Mouse (Mus musculus): Measurements from ENCODE around the gene Srcin1. TPM values are rescaled to one million over a fixed set of nuclear protein-coding genes. Genes with fewer than 3 reads are reported as not detected.

The Srcin1 gene
- total and polyA plus RNA-seq, 2 experiments from 2014 or later, result not detected

- Histone ChIP-seq H3K36me3 (replicated peaks; ENCODE audit: control insufficient read depth, insufficient read depth, low read length) (no peaks in the 10 kb centered on the region), H3K4me3 (ENCODE audit: low read depth, low read length) (no peak overlapping the region), H3K4me2 (ENCODE audit: low read depth, low read length) (no peak overlapping the region; the same call in 1 of the 2 replicates), H3K9me3 (replicated peaks; ENCODE audit: control insufficient read depth, low read length) (no peaks in the 10 kb centered on the region), H3K27me3 (ENCODE audit: control insufficient read depth, insufficient read depth, low read length) (peaks cover 14% of the 10 kb centered on the region; the same call in 1 of the 2 replicates), H3K27ac (ENCODE audit: low read depth) (no peak overlapping the region), H3K9ac (replicated peaks; ENCODE audit: low read depth, low read length) (no peak overlapping the region), H3K4me1 (ENCODE audit: control insufficient read depth, insufficient read depth) (no peaks in the 10 kb centered on the region)
- no peak for ATAC-seq (ENCODE audit: insufficient read depth, low read depth)
- no peak for TF ChIP-seq EP300 (IDR thresholded peaks at IDR 0.05; ENCODE audit: low read depth)
- TF ChIP-seq CTCF (IDR thresholded peaks at IDR 0.05; ENCODE audit: low read depth), result no peak
- WGBS, result 44% methylated on average over 10 of the region's 10 CpGs
- no peak for DNase-seq (ENCODE audit: low spot score)
Measured at GRCm38 (mm10) chr11:97603891-97604290, 27.9 kb upstream of the Srcin1 start.

- ATAC-seq (ENCODE audit: insufficient read depth, low read depth) (no peak), DNase-seq (ENCODE audit: low spot score) (no peak)
- peaks cover 12% of the 10 kb centered on the region; the same call in 1 of the 2 replicates for H3K27me3 ChIP-seq (ENCODE audit: control insufficient read depth, insufficient read depth, low read length)
- no peaks in the 10 kb centered on the region for H3K36me3 ChIP-seq (replicated peaks; ENCODE audit: control insufficient read depth, insufficient read depth, low read length)
- no peak overlapping the region for H3K4me2 ChIP-seq (ENCODE audit: low read depth, low read length)
- TF ChIP-seq CTCF (IDR thresholded peaks at IDR 0.05; ENCODE audit: low read depth) (no peak), EP300 (IDR thresholded peaks at IDR 0.05; ENCODE audit: low read depth) (no peak)
- no peaks in the 10 kb centered on the region for H3K9me3 ChIP-seq (replicated peaks; ENCODE audit: control insufficient read depth, low read length)
- H3K27ac ChIP-seq (ENCODE audit: low read depth), result no peak overlapping the region
- no peaks in the 10 kb centered on the region for H3K4me1 ChIP-seq (ENCODE audit: control insufficient read depth, insufficient read depth)
- 22% methylated on average over 6 of the region's 6 CpGs for WGBS
- H3K9ac ChIP-seq (replicated peaks; ENCODE audit: low read depth, low read length), result no peak overlapping the region
- H3K4me3 ChIP-seq (ENCODE audit: low read depth, low read length), result no peak overlapping the region
Measured at GRCm38 (mm10) chr11:97602223-97602622, 26.2 kb upstream of the Srcin1 start.

GRCm38 (mm10) chr11:97599104-97599503, 23.1 kb upstream of the Srcin1 start:
- ATAC-seq (ENCODE audit: insufficient read depth, low read depth) (no peak), DNase-seq (ENCODE audit: low spot score) (no peak)
- H3K9me3 ChIP-seq (replicated peaks; ENCODE audit: control insufficient read depth, low read length), result no peaks in the 10 kb centered on the region
- H3K4me3 ChIP-seq (ENCODE audit: low read depth, low read length), result no peak overlapping the region
- TF ChIP-seq EP300 (IDR thresholded peaks at IDR 0.05; ENCODE audit: low read depth) (no peak), CTCF (IDR thresholded peaks at IDR 0.05; ENCODE audit: low read depth) (no peak)
- no peak overlapping the region for H3K9ac ChIP-seq (replicated peaks; ENCODE audit: low read depth, low read length)
- H3K27me3 ChIP-seq (ENCODE audit: control insufficient read depth, insufficient read depth, low read length), result 0 out of 2 replicates have a peak, but pooled peaks cover 3% of the 10 kb centered on the region
- WGBS, result 82% methylated on average over 8 of the region's 8 CpGs
- H3K36me3 ChIP-seq (replicated peaks; ENCODE audit: control insufficient read depth, insufficient read depth, low read length), result no peaks in the 10 kb centered on the region
- no peaks in the 10 kb centered on the region for H3K4me1 ChIP-seq (ENCODE audit: control insufficient read depth, insufficient read depth)
- H3K4me2 ChIP-seq (ENCODE audit: low read depth, low read length), result no peak overlapping the region
- no peak overlapping the region for H3K27ac ChIP-seq (ENCODE audit: low read depth)

DNA sequence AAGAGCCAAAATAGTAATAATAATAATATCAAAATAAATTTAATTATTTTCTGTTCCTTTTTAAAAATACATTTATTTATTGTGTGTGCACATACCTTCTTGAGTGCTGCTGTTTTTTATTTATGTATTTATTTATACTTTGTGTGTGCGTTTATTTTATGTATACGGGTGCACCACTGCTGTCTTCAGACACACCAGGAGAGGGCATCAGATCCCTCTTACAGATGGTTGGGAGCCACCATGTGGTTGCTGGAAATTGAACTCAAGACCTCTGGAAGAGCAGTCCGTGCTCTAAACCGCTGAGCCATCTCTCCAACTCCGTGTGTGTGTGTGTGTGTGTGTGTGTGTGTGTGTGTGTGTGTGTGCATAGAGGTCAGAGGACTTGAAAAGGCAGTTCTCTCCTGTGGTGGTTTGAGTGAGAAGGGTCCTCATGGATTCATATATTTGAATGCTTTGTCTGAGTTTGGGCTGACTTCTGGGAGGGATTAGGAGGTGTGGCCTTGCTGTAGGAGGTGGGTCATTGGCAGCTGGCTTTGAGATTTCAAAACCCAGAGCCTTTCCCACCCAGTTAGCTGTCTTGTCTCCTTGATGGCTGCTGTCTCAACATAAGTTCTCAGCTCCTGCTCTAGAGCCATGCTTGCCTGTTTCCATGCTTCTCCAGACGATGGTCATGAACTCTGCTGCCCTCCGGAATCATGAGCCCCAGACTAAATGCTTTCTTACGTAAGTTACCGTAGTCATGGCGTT, 22.1 kb upstream of the Srcin1 start:
- H3K4me1 ChIP-seq (ENCODE audit: control insufficient read depth, insufficient read depth), result no peaks in the 10 kb centered on the region
- no peak for DNase-seq (ENCODE audit: low spot score)
- H3K9ac ChIP-seq (replicated peaks; ENCODE audit: low read depth, low read length), result no peak overlapping the region
- TF ChIP-seq CTCF (IDR thresholded peaks at IDR 0.05; ENCODE audit: low read depth) (no peak), EP300 (IDR thresholded peaks at IDR 0.05; ENCODE audit: low read depth) (no peak)
- no peaks in the 10 kb centered on the region for H3K36me3 ChIP-seq (replicated peaks; ENCODE audit: control insufficient read depth, insufficient read depth, low read length)
- no peak overlapping the region for H3K4me2 ChIP-seq (ENCODE audit: low read depth, low read length)
- no peak overlapping the region for H3K4me3 ChIP-seq (ENCODE audit: low read depth, low read length)
- H3K9me3 ChIP-seq (replicated peaks; ENCODE audit: control insufficient read depth, low read length), result no peaks in the 10 kb centered on the region
- H3K27me3 ChIP-seq (ENCODE audit: control insufficient read depth, insufficient read depth, low read length), result 0 out of 2 replicates have a peak, but pooled peaks cover 2% of the 10 kb centered on the region
- no peak overlapping the region for H3K27ac ChIP-seq (ENCODE audit: low read depth)
- 73% methylated on average over 10 of the region's 10 CpGs for WGBS
- ATAC-seq (ENCODE audit: insufficient read depth, low read depth), result no peak

- no peaks in the 10 kb centered on the region for H3K36me3 ChIP-seq (replicated peaks; ENCODE audit: control insufficient read depth, insufficient read depth, low read length)
- H3K4me2 ChIP-seq (ENCODE audit: low read depth, low read length), result no peak overlapping the region
- no peak overlapping the region for H3K9ac ChIP-seq (replicated peaks; ENCODE audit: low read depth, low read length)
- H3K27me3 ChIP-seq (ENCODE audit: control insufficient read depth, insufficient read depth, low read length), result no peaks in the 10 kb centered on the region
- 41% methylated on average over 6 of the region's 6 CpGs for WGBS
- no peaks in the 10 kb centered on the region for H3K4me1 ChIP-seq (ENCODE audit: control insufficient read depth, insufficient read depth)
- H3K4me3 ChIP-seq (ENCODE audit: low read depth, low read length), result no peak overlapping the region
- TF ChIP-seq EP300 (IDR thresholded peaks at IDR 0.05; ENCODE audit: low read depth), result no peak
- H3K27ac ChIP-seq (ENCODE audit: low read depth), result no peak overlapping the region
- no peaks in the 10 kb centered on the region for H3K9me3 ChIP-seq (replicated peaks; ENCODE audit: control insufficient read depth, low read length)
- ATAC-seq (ENCODE audit: insufficient read depth, low read depth) (no peak), DNase-seq (ENCODE audit: low spot score) (no peak)
Measured at GRCm38 (mm10) chr11:97594136-97594535, 18.1 kb upstream of the Srcin1 start.

DNA sequence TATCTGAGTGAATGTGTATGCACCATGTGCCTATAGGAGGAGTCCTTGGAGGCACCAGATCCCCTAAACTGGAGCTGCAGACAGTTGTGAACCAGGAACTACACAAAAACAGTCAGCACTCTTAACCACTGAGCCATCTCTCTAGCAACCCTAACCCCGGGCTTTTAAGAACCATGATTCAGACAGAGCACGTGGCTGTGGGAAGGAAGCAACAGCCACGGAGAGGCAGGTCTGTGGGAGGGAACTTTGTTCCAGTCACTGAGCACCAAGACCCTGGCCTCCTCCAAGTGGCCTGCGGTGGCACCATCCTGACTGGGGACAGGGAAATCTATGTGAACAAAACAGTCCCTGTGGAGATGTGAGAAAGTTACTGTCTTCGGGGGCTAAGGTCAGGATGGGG, 15.9 kb upstream of the Srcin1 start:
- H3K4me3 ChIP-seq (ENCODE audit: low read depth, low read length), result no peak overlapping the region
- no peaks in the 10 kb centered on the region for H3K36me3 ChIP-seq (replicated peaks; ENCODE audit: control insufficient read depth, insufficient read depth, low read length)
- no peaks in the 10 kb centered on the region for H3K27me3 ChIP-seq (ENCODE audit: control insufficient read depth, insufficient read depth, low read length)
- WGBS, result 47% methylated on average over 5 of the region's 5 CpGs
- no peak overlapping the region for H3K9ac ChIP-seq (replicated peaks; ENCODE audit: low read depth, low read length)
- ATAC-seq (ENCODE audit: insufficient read depth, low read depth) (no peak), DNase-seq (ENCODE audit: low spot score) (no peak)
- H3K27ac ChIP-seq (ENCODE audit: low read depth), result no peak overlapping the region
- no peaks in the 10 kb centered on the region for H3K4me1 ChIP-seq (ENCODE audit: control insufficient read depth, insufficient read depth)
- TF ChIP-seq EP300 (IDR thresholded peaks at IDR 0.05; ENCODE audit: low read depth) (no peak), CTCF (IDR thresholded peaks at IDR 0.05; ENCODE audit: low read depth) (no peak)
- no peak overlapping the region for H3K4me2 ChIP-seq (ENCODE audit: low read depth, low read length)
- no peaks in the 10 kb centered on the region for H3K9me3 ChIP-seq (replicated peaks; ENCODE audit: control insufficient read depth, low read length)

All from heart, postnatal 0 days (tissue).